Mouse (Mus musculus): ENCODE results near the gene Nrp2. TPM values are rescaled to one million over a fixed set of nuclear protein-coding genes. Genes with fewer than 3 reads are reported as not detected.

The Nrp2 gene
- polyA plus RNA-seq, 1 experiment from 2014 or later, result 6.1 TPM

GRCm38 (mm10) chr1:62860788-62861187, 157.7 kb downstream of the Nrp2 start:
- H3K9ac ChIP-seq (ENCODE audit: low read length), result peak overlapping the region; percentile 48; the same call in 1 of the 2 replicates
- H3K4me2 ChIP-seq (ENCODE audit: low read length), result peak overlapping the region; percentile 58
- H3K27me3 ChIP-seq (ENCODE audit: control insufficient read depth, insufficient read depth, low read length), result no peaks in the 10 kb centered on the region
- peak overlapping the region; percentile 95 to 96 for H3K27ac ChIP-seq (replicated peaks in 1 of 2; ENCODE audit: control insufficient read depth in 1 of 2, insufficient read depth in 1 of 2, low read depth in 2 of 2, low read length in 2 of 2)
- 2% methylated on average over 5 of the region's 5 CpGs for WGBS
- H3K36me3 ChIP-seq (ENCODE audit: control insufficient read depth, insufficient read depth, low read length), result no peaks in the 10 kb centered on the region
- ATAC-seq (ENCODE audit: insufficient number of reproducible peaks, insufficient read depth, low FRiP score, low read depth), result peak; percentile 75
- H3K4me3 ChIP-seq (ENCODE audit: control insufficient read depth in 1 of 2, insufficient read depth in 1 of 2, low read depth in 1 of 2, low read length in 2 of 2), result 0 out of 4 replicates have a peak overlapping the region, but pooled peaks of 1 of the 2 experiments have one; percentile 17
- H3K9me3 ChIP-seq (ENCODE audit: control insufficient read depth, low read length), result peaks cover 9% of the 10 kb centered on the region; the same call in 1 of the 2 replicates
- H3K4me1 ChIP-seq (ENCODE audit: control insufficient read depth in 2 of 2, insufficient read depth in 2 of 2, low read length in 2 of 2), result peaks cover 19 to 26% of the 10 kb centered on the region in 2 experiments
